Mouse (Mus musculus) G1E (cell line): ENCODE results near the gene Foxl1. TPM values are rescaled to one million over a fixed set of nuclear protein-coding genes. Genes with fewer than 3 reads are reported as not detected.
A peak's percentile ranks its signal among the peaks of the same experiment; 100 is the strongest.

Experiments
- ATAC-seq: 2 replicates; pipeline ENCODE4 v1.8.0; 2016; ENCODE audit warnings: mild to moderate bottlenecking; ENCODE audit not compliant: insufficient number of reproducible peaks, poor library complexity, low FRiP score, severe bottlenecking; ENCODE audit errors: extremely low read depth
- DNase-seq: peaks from one replicate; pipeline ENCODE4 v3.0.0; 2012; ENCODE audit warnings: low spot score
- H3K27me3 ChIP-seq: 2 replicates; pipeline ENCODE4 v1.6.1; 2012; ENCODE audit warnings: mild to moderate bottlenecking, low read length, inconsistent platforms; ENCODE audit not compliant: insufficient read depth
- H3K36me3 ChIP-seq: replicated peaks from 2 replicates; pipeline ENCODE3; 2012; ENCODE audit warnings: mild to moderate bottlenecking, inconsistent platforms
- H3K4me1 ChIP-seq: 2 replicates; pipeline ENCODE4 v1.6.1; 2012; ENCODE audit warnings: low read depth, low read length, inconsistent platforms, mixed read lengths; ENCODE audit not compliant: insufficient read depth
- H3K4me3 ChIP-seq: 2 replicates; pipeline ENCODE4 v1.5.1; 2012; ENCODE audit warnings: low read depth, mild to moderate bottlenecking, inconsistent platforms, low read length, moderate library complexity, mixed read lengths
- H3K9me3 ChIP-seq: replicated peaks from 2 replicates; pipeline ENCODE4 v1.6.1; 2012; ENCODE audit warnings: inconsistent platforms
- CTCF ChIP-seq: IDR thresholded peaks from 2 replicates; pipeline ENCODE4 v1.5.1; 2012; ENCODE audit warnings: low read depth, low read length, inconsistent platforms, mixed read lengths
- GATA1 ChIP-seq: IDR thresholded peaks from 2 replicates; pipeline ENCODE4 v1.6.1; 2012; ENCODE audit warnings: borderline replicate concordance, low read length, inconsistent platforms, mixed read lengths
- GATA2 ChIP-seq: IDR thresholded peaks from 2 replicates; pipeline ENCODE4 v1.6.1; 2012; ENCODE audit warnings: low read depth, low read length, inconsistent platforms, borderline replicate concordance
- POLR2AphosphoS5 ChIP-seq: IDR thresholded peaks from 2 replicates; pipeline ENCODE4 v1.6.1; 2012; ENCODE audit warnings: low read depth, low read length, inconsistent platforms; ENCODE audit not compliant: insufficient replicate concordance
- TAL1 ChIP-seq: conservative IDR thresholded peaks from 2 replicates; pipeline ENCODE4 v1.6.1; 2012; ENCODE audit warnings: low read depth, low read length, inconsistent platforms, mixed read lengths
- polyA plus RNA-seq: library from polyadenylated mRNA; stranded (reverse); fragments of >175 nt; gene quantifications from 2 replicates; pipeline ENCODE4 v1.2.3, GENCODE M21; 2012
- total RNA-seq, 2 experiments: library from RNA; stranded (forward) in 1 of 2; stranded (reverse) in 1 of 2; fragments of 200-1000 nt in 1 of 2; fragments of >200 nt in 1 of 2; fragmentation: Nextera tagmentation in 1 of 2; gene quantifications; 2 replicates each; pipeline ENCODE4 v1.2.3; 2014 to 2017

The Foxl1 gene
- total and polyA plus RNA-seq, 3 experiments = not detected

DNA sequence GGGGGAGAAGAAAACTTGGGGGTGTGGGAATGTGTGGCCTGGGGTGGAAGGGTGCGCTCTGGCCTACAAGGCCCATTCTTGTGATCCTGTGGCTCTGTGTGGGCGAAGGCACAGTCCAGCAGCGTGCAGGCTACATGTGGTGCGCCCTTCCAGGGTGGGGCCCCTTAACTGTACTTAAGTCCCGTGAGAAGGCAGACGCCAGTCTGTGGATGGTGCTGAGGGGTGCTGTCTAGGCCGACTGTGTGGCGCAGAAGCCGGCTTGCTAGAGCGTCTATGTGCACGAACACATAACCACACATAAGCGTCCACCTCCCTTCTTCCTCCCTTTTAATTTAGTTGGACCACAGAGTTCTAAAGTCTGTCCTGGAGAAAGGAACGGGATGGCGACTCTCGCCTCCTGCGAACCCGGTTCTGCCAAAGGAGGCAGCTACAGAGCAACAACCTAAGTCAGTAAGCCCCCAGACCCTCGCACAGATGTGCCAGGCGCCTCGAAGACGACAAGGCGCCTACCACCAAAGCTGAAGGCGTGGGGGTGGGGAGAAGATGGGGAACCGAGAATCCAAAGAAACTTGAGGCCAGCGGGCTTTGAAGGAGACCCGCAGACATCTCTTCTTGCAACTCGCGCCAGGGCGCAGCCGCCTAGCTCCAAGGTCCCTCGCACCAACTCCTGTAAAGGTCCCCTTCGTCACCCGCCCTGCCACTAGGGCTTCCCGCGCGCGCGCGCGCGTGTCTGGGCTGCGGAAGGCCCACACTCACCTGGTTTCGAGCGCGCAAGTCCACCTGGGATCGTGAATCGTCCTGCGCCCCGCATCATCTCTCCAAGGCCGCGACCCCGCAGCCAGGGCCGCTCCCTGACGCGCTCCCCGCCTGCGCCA is 45.3 kb upstream of the Foxl1 start:
- Histone ChIP-seq H3K4me3 (no peak overlapping the region; the same call in 1 of the 2 replicates), H3K27me3 (peaks cover 6% of the 10 kb centered on the region; the same call in 1 of the 2 replicates), H3K9me3 (peaks cover 79% of the 10 kb centered on the region), H3K36me3 (no peaks in the 10 kb centered on the region), H3K4me1 (no peaks in the 10 kb centered on the region)
- TF ChIP-seq GATA2 (no peak), TAL1 (no peak), GATA1 (no peak), CTCF (no peak)
- no peak for DNase-seq
- ATAC-seq = no peak

DNA sequence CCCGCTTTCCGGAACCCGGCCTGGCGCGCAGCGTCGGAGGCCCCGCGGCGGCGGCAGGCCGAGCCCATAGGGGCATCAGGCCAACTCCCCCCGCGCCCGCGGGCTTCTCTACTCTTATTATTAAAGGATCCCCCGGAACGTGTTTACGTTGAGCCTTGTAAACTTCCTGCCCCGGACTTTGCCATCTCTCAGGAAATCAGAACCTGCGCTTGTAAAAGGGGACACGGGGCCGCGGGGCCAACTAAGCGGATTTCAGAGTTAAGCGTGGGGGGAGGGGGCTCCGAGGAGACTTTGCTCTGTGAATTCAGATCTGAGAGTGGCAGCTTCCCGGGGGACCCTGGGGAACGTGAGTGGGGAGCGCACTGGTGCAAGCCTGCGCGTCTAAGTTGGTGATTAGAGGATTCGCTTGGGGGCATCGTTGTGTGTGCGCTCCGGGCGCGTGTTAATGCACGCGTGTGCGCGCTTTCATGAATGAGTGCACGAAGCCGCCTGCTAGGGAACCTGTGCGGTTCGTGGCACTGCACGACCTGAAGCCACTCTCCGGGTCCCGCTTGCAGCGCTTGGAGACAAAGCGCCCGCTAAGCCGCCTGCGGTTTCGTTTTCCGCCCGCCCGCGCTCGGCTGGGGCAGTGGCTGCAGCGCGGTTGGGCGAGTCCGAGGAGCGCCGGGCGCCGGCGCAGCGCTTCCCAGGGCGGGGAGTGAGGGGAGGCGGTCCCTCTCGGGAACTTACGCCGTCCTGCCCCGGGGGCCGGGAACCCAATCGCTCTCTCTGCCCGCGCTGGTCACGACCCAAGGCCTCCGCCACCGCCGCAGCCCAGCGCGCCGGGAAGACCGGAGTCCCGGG is 44.4 kb upstream of the Foxl1 start:
- DNase-seq = no peak
- no peaks in the 10 kb centered on the region for H3K36me3 ChIP-seq
- ATAC-seq = no peak
- TF ChIP-seq GATA2 (no peak), POLR2AphosphoS5 (no peak)
- H3K27me3 ChIP-seq = peaks cover 6% of the 10 kb centered on the region; the same call in 1 of the 2 replicates
- no peaks in the 10 kb centered on the region for H3K4me1 ChIP-seq
- peaks cover 76% of the 10 kb centered on the region for H3K9me3 ChIP-seq
- H3K4me3 ChIP-seq = no peak overlapping the region; the same call in 1 of the 2 replicates

DNA sequence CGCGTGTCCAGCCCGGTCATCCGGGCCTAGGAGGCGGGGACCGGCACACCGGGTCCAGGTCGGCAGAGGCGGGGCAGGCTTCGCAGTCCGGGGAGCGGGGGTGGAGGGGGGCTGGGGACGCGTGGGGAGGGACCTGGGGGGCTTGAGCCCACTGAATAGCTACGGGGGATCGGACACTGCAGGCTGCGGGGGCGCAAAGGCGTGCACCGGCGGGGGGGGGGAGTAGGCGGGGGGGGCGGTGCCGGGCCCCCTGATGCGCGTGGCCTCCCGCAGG is 43.9 kb upstream of the Foxl1 start:
- Histone ChIP-seq H3K4me3 (no peak overlapping the region), H3K4me1 (no peaks in the 10 kb centered on the region), H3K9me3 (peaks cover 76% of the 10 kb centered on the region), H3K27me3 (peaks cover 8% of the 10 kb centered on the region; the same call in 1 of the 2 replicates), H3K36me3 (no peaks in the 10 kb centered on the region)
- no peak for DNase-seq
- ATAC-seq = no peak
- no peak for TF ChIP-seq CTCF
- no peak for TF ChIP-seq TAL1
- no peak for TF ChIP-seq GATA1
- no peak for TF ChIP-seq GATA2
- TF ChIP-seq POLR2AphosphoS5 = no peak

DNA sequence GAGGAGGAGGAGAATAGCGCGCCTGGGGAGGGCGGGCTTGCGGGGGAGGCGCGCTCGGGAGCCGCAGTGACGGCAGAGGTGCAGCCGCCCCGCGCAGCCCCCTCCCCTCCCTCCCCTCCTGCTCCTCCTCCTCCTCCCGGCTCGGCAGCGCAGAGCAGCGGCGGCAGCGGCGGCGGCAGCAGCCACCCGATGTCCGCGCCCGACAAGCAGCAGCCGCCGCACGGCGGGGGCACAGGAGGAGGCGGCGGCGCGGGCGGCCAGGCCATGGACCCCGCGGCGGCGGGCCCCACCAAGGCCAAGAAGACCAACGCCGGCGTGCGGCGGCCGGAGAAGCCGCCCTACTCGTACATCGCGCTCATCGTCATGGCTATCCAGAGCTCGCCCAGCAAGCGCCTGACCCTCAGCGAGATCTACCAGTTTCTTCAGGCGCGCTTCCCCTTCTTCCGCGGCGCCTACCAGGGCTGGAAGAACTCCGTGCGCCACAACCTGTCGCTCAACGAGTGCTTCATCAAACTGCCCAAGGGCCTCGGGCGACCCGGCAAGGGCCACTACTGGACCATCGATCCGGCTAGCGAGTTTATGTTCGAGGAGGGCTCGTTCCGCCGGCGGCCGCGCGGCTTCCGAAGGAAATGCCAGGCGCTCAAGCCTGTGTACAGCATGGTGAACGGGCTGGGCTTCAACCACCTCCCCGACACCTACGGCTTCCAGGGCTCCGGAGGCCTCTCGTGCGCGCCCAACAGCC is 43.4 kb upstream of the Foxl1 start, which contains the start of gene Foxf1:
Gene Foxf1 (plus strand): TSS at position 177 of the 742 bp plus-strand sequence.
- peak within 1 kb of the TSS; percentile 30; the same call in 1 of the 2 replicates for H3K4me3 ChIP-seq
- no peak for ATAC-seq
- H3K9me3 ChIP-seq = peaks cover 81% of the 10 kb centered on the region
- H3K27me3 ChIP-seq = peaks cover 11% of the 10 kb centered on the region; the same call in 1 of the 2 replicates
- no peaks in the 10 kb centered on the region for H3K4me1 ChIP-seq
- no peaks in the 10 kb centered on the region for H3K36me3 ChIP-seq
- TF ChIP-seq GATA2 (no peak), GATA1 (no peak), POLR2AphosphoS5 (no peak)
- no peak for DNase-seq

DNA sequence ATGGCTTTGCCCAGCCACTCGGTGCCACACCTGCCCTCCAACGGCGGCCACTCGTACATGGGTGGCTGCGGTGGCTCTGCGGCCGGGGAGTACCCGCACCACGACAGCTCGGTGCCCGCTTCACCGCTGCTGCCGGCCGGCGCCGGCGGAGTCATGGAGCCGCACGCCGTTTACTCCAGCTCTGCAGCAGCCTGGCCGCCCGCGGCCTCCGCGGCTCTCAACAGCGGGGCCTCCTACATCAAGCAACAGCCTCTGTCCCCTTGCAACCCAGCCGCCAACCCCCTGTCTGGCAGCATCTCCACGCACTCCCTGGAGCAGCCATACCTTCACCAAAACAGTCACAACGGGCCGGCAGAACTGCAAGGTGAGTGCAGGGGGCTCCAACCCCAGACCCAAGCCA is 42.7 kb upstream of the Foxl1 start:
- H3K4me1 ChIP-seq = no peaks in the 10 kb centered on the region
- peak overlapping the region; percentile 30; the same call in 1 of the 2 replicates for H3K4me3 ChIP-seq
- ATAC-seq (no peak), DNase-seq (no peak)
- H3K9me3 ChIP-seq = peaks cover 84% of the 10 kb centered on the region
- no peak for TF ChIP-seq POLR2AphosphoS5
- no peak for TF ChIP-seq CTCF
- no peak for TF ChIP-seq GATA2
- no peak for TF ChIP-seq GATA1
- TF ChIP-seq TAL1 = no peak
- no peaks in the 10 kb centered on the region for H3K36me3 ChIP-seq
- peaks cover 17% of the 10 kb centered on the region; the same call in 1 of the 2 replicates for H3K27me3 ChIP-seq

DNA sequence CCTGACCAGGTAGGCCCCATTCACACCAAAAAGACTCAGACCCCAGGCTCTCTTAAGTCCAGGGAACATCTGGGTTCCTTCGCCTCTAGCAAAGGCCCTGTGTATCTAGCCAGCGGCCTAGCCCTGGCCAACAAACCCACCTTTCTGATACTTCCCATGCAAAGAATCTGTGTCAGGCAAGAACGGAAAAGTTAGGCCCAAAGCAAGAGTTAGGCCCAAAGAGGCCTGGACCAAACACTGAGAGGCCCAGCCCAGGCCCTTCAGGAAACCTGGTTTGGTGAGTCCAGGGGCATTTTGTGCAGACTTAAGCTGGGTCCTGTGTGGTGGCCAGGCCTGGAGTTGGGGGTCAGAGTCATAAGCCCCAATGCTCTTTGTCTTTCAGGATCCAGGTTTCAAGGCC is 42.2 kb upstream of the Foxl1 start:
- Histone ChIP-seq H3K27me3 (peaks cover 15% of the 10 kb centered on the region; the same call in 1 of the 2 replicates), H3K9me3 (peaks cover 80% of the 10 kb centered on the region), H3K4me1 (no peaks in the 10 kb centered on the region), H3K36me3 (no peaks in the 10 kb centered on the region), H3K4me3 (no peak overlapping the region)
- no peak for TF ChIP-seq TAL1
- no peak for TF ChIP-seq POLR2AphosphoS5
- TF ChIP-seq GATA1 = no peak
- no peak for TF ChIP-seq GATA2
- TF ChIP-seq CTCF = no peak
- no peak for DNase-seq
- ATAC-seq = no peak
